Mouse (Mus musculus) forebrain, postnatal 0 days (tissue): ENCODE data around the gene Htra1. TPM values are rescaled to one million over a fixed set of nuclear protein-coding genes. Genes with fewer than 3 reads are reported as not detected.

Experiments used
- ATAC-seq: fragments of 200-750 bp; cut with Nextera tagmentation; 2 replicates; pipeline ENCODE4 v1.8.0; 2017; ENCODE audit warnings: mild to moderate bottlenecking, moderate library complexity
- DNase-seq: peaks from one replicate; pipeline ENCODE4 v3.0.0-alpha.2; 2015
- H3K27ac ChIP-seq: fragments of 300-500 bp; sonication (generic); 2 replicates; pipeline ENCODE4 v1.5.1; 2014; ENCODE audit warnings: low read depth, mild to moderate bottlenecking, antibody characterized with exemption, low read length, moderate library complexity, mixed read lengths
- H3K27me3 ChIP-seq: fragments of 300-500 bp; sonication (generic); 2 replicates; pipeline ENCODE4 v1.6.1; 2014; ENCODE audit warnings: mild to moderate bottlenecking, low read length, mixed read lengths; ENCODE audit not compliant: insufficient read depth
- H3K36me3 ChIP-seq: fragments of 300-500 bp; sonication (generic); 2 replicates; pipeline ENCODE4 v1.6.1; 2014; ENCODE audit warnings: mild to moderate bottlenecking, moderate library complexity; ENCODE audit not compliant: insufficient read depth
- H3K4me1 ChIP-seq: fragments of 300-500 bp; sonication (generic); 2 replicates; pipeline ENCODE4 v1.6.1; 2014; ENCODE audit warnings: antibody characterized with exemption; ENCODE audit not compliant: insufficient read depth
- H3K4me2 ChIP-seq: fragments of 300-500 bp; sonication (generic); 2 replicates; pipeline ENCODE4 v1.6.1; 2014; ENCODE audit warnings: low read depth, mild to moderate bottlenecking, moderate library complexity
- H3K4me3 ChIP-seq: fragments of 300-500 bp; sonication (generic); 2 replicates; pipeline ENCODE4 v1.5.1; 2014; ENCODE audit warnings: low read depth, low read length, mixed read lengths
- H3K9ac ChIP-seq: fragments of 300-500 bp; sonication (generic); 2 replicates; pipeline ENCODE4 v1.6.1; 2014; ENCODE audit warnings: mild to moderate bottlenecking
- H3K9me3 ChIP-seq: fragments of 300-500 bp; sonication (generic); 2 replicates; pipeline ENCODE4 v1.6.1; 2016; ENCODE audit warnings: low read length
- CTCF ChIP-seq: sonication (generic); IDR thresholded peaks from 2 replicates; pipeline ENCODE4 v1.5.1; 2016; ENCODE audit warnings: antibody characterized with exemption, control low read depth, low read depth
- WGBS: fragments of 180-500 bp; shearing (Covaris S2); extraction: QIAGEN DNeasy Blood & Tissue Kit; methylation state at CpG from one replicate; pipeline ENCODE4 v1.1.7; 2014; 5-methylcytosine and 5-hydroxymethylcytosine counted together
- polyA plus RNA-seq: library from polyadenylated mRNA; unstranded; fragments of >200 nt; fragmentation: Nextera tagmentation; extraction: Ambion mirVana; gene quantifications from 2 replicates; pipeline ENCODE4 v1.2.1, GENCODE M21; 2015
- total RNA-seq: library from RNA; depleted of rRNA; stranded (reverse); fragments of >200 nt; gene quantifications from 2 replicates; pipeline ENCODE4 v1.2.3, GENCODE M21; 2014

Gene Htra1
- total and polyA plus RNA-seq, 2 experiments from 2014 or later: 30.4 to 37.3 TPM

DNA sequence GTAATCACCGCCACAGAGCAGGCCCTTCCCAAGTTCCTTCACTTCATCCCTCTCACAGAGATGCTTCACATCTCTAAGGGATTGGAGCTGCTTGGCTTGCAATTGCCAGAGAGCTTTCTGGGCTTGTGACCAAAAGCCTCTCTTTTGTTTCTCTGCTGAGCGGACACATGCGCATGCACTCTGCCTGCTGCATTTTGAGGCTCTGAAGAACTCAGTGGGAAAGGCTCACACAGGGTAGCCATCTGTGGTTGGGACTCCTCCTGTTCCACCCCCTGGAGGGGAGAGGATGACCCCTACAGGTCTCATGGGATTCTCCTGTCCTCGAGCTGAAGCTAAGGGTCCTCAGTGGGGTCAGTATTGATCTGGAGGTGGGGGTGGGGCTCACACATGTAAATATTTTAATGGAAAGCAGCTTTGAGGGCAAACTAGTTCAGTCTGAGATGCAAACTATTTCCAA is 30.0 kb downstream of the Htra1 start:
- Histone ChIP-seq H3K36me3 (no peaks in the 10 kb centered on the region), H3K4me1 (no peaks in the 10 kb centered on the region), H3K27ac (peak overlapping the region; percentile 36), H3K9ac (no peak overlapping the region), H3K4me2 (no peak overlapping the region), H3K9me3 (no peaks in the 10 kb centered on the region), H3K27me3 (no peaks in the 10 kb centered on the region), H3K4me3 (no peak overlapping the region)
- 36% methylated on average over 4 of the region's 4 CpGs for WGBS
- ATAC-seq: peak; percentile 90
- no peak for TF ChIP-seq CTCF
- peak; percentile 82 for DNase-seq

DNA sequence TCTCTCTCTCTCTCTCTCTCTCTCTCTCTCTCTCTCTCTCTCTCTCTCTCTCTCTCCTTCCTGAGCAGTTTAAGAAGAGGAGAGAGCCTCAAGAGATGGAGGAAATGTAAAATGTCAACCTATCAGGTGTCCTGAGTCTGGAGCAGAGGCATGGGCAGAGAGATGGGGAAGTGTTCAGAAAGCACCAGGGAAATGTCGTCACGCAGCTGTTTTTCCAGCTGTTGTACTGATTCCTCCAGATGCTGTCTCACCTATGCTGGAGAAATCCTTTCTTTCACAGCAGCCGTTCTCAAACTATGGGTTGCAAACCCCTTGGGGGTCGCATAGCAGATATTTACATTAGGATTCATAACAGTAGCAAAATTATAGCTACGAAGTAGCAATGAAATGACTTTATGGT is 30.5 kb downstream of the Htra1 start:
- Histone ChIP-seq H3K4me2 (no peak overlapping the region), H3K9ac (no peak overlapping the region), H3K27me3 (no peaks in the 10 kb centered on the region), H3K9me3 (no peaks in the 10 kb centered on the region), H3K36me3 (no peaks in the 10 kb centered on the region), H3K4me3 (no peak overlapping the region), H3K4me1 (no peaks in the 10 kb centered on the region), H3K27ac (no peak overlapping the region)
- TF ChIP-seq CTCF: no peak
- ATAC-seq: no peak
- no peak for DNase-seq
- 82% methylated on average over 5 of the region's 5 CpGs for WGBS

DNA sequence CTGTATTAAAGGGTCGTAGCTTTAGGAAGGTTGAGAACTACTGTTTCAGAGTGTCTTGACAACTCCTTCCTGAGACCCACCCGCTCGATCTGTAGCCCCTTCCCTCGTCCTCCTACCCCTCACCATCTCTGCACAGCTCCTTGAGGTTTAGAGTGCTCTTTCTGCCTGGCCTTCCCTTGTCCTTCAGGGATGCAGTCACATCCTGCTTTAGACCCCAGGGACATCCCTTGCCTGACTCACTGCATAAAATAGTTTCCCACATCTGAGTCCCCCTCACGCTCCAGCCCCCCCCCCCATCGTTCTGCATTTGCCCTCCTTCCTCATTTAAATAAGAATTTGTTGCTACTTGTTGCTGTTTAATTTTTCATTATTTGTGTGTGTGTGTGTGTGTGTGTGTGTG is 31.0 kb downstream of the Htra1 start:
- Histone ChIP-seq H3K27ac (no peak overlapping the region), H3K9me3 (no peaks in the 10 kb centered on the region), H3K4me1 (no peaks in the 10 kb centered on the region), H3K4me3 (no peak overlapping the region), H3K9ac (no peak overlapping the region), H3K36me3 (no peaks in the 10 kb centered on the region), H3K4me2 (no peak overlapping the region), H3K27me3 (no peaks in the 10 kb centered on the region)
- no peak for TF ChIP-seq CTCF
- DNase-seq (no peak), ATAC-seq (no peak)
- 82% methylated on average over 6 of the region's 6 CpGs for WGBS

DNA sequence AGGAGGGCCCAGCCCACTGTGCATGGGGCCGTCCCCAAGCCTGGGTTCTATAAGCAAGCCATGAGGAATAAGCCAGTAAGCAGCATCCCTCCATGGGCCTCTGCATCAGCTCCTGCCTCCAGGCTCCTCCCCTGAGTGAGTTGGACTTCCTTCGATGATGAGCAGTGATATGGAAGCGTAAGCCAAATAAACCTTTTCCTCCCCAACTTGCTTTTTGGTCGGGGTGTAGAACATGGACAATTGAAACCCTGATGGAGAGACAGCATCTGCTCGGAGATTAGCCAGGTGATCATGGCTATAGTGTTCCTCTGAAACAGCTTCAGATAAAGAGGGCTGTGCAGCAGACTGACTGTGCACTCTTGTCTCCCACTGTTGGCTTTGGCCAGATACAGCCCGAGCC is 32.0 kb downstream of the Htra1 start:
- ATAC-seq (no peak), DNase-seq (no peak)
- no peak overlapping the region for H3K4me2 ChIP-seq
- H3K36me3 ChIP-seq: no peaks in the 10 kb centered on the region
- no peak overlapping the region for H3K27ac ChIP-seq
- no peak overlapping the region for H3K4me3 ChIP-seq
- H3K4me1 ChIP-seq: no peaks in the 10 kb centered on the region
- no peaks in the 10 kb centered on the region for H3K9me3 ChIP-seq
- TF ChIP-seq CTCF: no peak
- no peaks in the 10 kb centered on the region for H3K27me3 ChIP-seq
- WGBS: 93% methylated on average over 6 of the region's 6 CpGs
- no peak overlapping the region for H3K9ac ChIP-seq

DNA sequence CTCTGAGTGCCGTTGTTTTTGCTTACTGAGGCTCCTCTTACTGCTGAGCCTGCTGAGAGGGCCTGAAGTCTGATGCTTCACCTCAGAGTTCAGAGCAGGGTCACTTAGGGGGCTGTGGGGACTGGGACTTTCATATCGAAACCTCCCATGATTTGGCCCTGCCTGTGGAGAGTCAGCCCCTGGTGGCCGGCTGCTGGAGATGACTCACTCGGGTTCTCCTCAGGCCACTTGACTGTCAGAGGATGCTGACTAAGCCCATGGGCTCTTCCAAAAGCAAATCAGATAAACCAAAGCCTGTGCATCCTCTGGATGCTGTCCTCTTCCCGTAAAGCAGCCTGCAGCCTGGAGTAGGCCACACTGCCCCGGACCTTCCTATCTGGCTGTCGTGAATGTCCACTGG is 32.6 kb downstream of the Htra1 start:
- H3K9ac ChIP-seq: no peak overlapping the region
- 72% methylated on average over 7 of the region's 7 CpGs for WGBS
- no peak overlapping the region for H3K27ac ChIP-seq
- TF ChIP-seq CTCF: no peak
- no peaks in the 10 kb centered on the region for H3K27me3 ChIP-seq
- DNase-seq (no peak), ATAC-seq (no peak)
- H3K9me3 ChIP-seq: no peaks in the 10 kb centered on the region
- H3K4me1 ChIP-seq: no peaks in the 10 kb centered on the region
- H3K4me2 ChIP-seq: no peak overlapping the region
- H3K4me3 ChIP-seq: no peak overlapping the region
- no peaks in the 10 kb centered on the region for H3K36me3 ChIP-seq

DNA sequence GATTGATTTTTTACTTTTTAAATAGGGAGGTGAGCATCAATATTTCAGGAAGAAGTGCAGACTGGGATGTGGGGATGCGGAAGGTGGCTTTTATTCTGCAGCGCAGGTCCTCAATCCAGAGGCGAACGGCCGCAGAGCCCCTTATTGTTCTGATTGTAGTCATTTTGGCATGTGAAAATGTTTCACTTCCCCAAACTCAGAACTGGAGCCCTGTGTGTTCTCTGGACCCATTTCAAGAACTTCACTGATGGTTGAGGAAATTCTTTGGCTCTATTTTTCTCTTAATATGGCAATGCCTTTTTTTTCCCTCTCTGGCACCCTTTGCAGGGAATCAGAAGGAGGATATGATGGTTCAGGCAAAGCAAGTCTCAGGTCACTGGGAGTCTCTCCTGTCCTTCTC is 33.2 kb downstream of the Htra1 start:
- 48% methylated on average over 5 of the region's 5 CpGs for WGBS
- no peaks in the 10 kb centered on the region for H3K9me3 ChIP-seq
- no peaks in the 10 kb centered on the region for H3K36me3 ChIP-seq

DNA sequence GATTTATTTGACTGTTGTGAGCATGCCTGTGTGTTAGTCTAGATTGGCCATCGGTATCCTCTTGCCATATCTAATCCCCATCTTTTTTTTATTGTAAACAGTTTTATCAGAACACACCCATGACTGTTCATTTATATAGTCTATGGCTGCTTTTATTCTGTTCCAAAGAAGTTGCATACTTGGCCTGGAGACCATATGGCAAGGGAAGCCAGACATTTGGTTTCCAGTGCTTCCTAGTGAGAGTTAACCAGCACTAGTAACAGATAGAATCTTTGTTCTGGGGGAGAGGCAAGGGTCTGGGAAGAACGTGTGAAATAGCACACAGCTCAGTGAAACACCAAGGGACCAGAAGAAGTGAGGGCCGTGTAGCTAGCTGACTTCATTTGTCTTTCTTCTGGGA is 33.6 kb downstream of the Htra1 start:
- Histone ChIP-seq H3K27ac (no peak overlapping the region), H3K36me3 (no peaks in the 10 kb centered on the region), H3K4me3 (no peak overlapping the region), H3K4me1 (no peaks in the 10 kb centered on the region), H3K9ac (no peak overlapping the region), H3K4me2 (no peak overlapping the region), H3K27me3 (no peaks in the 10 kb centered on the region), H3K9me3 (no peaks in the 10 kb centered on the region)
- TF ChIP-seq CTCF: no peak
- WGBS: 53% methylated on average over 3 of the region's 3 CpGs
- ATAC-seq: no peak
- no peak for DNase-seq

More for the DNA sequence above, 33.2 kb downstream of the Htra1 start:
- Histone ChIP-seq H3K27ac (no peak overlapping the region), H3K27me3 (no peaks in the 10 kb centered on the region), H3K9ac (no peak overlapping the region), H3K4me3 (no peak overlapping the region), H3K4me2 (no peak overlapping the region), H3K4me1 (no peaks in the 10 kb centered on the region)
- ATAC-seq (no peak), DNase-seq (no peak)
- TF ChIP-seq CTCF: no peak

DNA sequence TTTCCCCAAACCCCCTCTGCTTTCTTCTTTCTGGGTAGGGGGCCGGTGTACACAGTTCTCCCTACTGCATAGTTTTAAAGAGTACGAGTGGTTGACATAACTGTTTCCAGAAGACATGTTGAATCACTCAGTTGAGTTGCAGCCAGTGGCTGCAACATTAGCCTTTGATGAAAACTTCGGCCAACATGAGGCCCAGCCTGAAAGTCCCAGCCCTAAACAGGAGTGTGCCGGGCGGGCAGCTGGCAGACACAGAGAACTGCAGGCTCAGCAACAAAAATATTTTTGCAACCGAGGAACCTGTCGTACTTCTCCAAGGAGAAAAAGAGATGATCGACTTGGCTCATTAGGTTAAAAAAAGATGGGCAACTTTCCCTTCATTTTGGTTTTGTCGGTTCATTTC is 36.9 kb downstream of the Htra1 start:
- Histone ChIP-seq H3K27me3 (no peaks in the 10 kb centered on the region), H3K9ac (no peak overlapping the region), H3K36me3 (no peaks in the 10 kb centered on the region), H3K4me1 (no peaks in the 10 kb centered on the region), H3K27ac (no peak overlapping the region), H3K4me3 (no peak overlapping the region), H3K9me3 (no peaks in the 10 kb centered on the region), H3K4me2 (no peak overlapping the region)
- no peak for ATAC-seq
- DNase-seq: no peak
- no peak for TF ChIP-seq CTCF
- 87% methylated on average over 9 of the region's 9 CpGs for WGBS
